Mouse (Mus musculus) kidney, embryonic 14.5 days (tissue): Measurements from ENCODE around the gene Ppil1. TPM values are rescaled to one million over a fixed set of nuclear protein-coding genes. Genes with fewer than 3 reads are reported as not detected.

Experiments used
- ATAC-seq: fragments of 200-750 bp; cut with Nextera tagmentation; 2 replicates; pipeline ENCODE4 v1.8.0; 2017; ENCODE audit warnings: moderate number of reproducible peaks, mild to moderate bottlenecking, moderate TSS enrichment, moderate library complexity; ENCODE audit not compliant: low FRiP score, low TSS enrichment
- H3K27ac ChIP-seq: fragments of 300-500 bp; sonication (generic); 2 replicates; pipeline ENCODE4 v1.5.1; 2014; ENCODE audit warnings: low read depth, mild to moderate bottlenecking, low read length, moderate library complexity, mixed read lengths
- H3K27me3 ChIP-seq: fragments of 300-500 bp; sonication (generic); 2 replicates; pipeline ENCODE4 v1.6.1; 2014; ENCODE audit warnings: mild to moderate bottlenecking, low read length; ENCODE audit not compliant: control insufficient read depth, insufficient read depth
- H3K36me3 ChIP-seq: fragments of 300-500 bp; sonication (generic); 2 replicates; pipeline ENCODE4 v1.6.1; 2014; ENCODE audit warnings: low read length, mixed read lengths; ENCODE audit not compliant: control insufficient read depth, insufficient read depth
- H3K4me1 ChIP-seq: fragments of 300-500 bp; sonication (generic); 2 replicates; pipeline ENCODE4 v1.6.1; 2014; ENCODE audit warnings: low read length, mixed read lengths; ENCODE audit not compliant: control insufficient read depth, insufficient read depth
- H3K4me2 ChIP-seq: fragments of 300-500 bp; sonication (generic); replicated peaks from 2 replicates; pipeline ENCODE4 v1.6.1; 2014; ENCODE audit warnings: low read depth, mild to moderate bottlenecking, low read length
- H3K4me3 ChIP-seq: fragments of 300-500 bp; sonication (generic); 2 replicates; pipeline ENCODE4 v1.5.1; 2014; ENCODE audit warnings: mild to moderate bottlenecking, low read length
- H3K9ac ChIP-seq: fragments of 300-500 bp; sonication (generic); 2 replicates; pipeline ENCODE4 v1.6.1; 2014; ENCODE audit warnings: low read depth, mild to moderate bottlenecking, low read length, moderate library complexity
- H3K9me3 ChIP-seq: fragments of 300-500 bp; sonication (generic); 2 replicates; pipeline ENCODE4 v1.6.1; 2016; ENCODE audit warnings: low read length; ENCODE audit not compliant: control insufficient read depth
- WGBS: fragments of 180-500 bp; shearing (Covaris S2); extraction: QIAGEN DNeasy Blood & Tissue Kit; methylation state at CpG from one replicate; pipeline ENCODE4 v1.1.7; 2014; 5-methylcytosine and 5-hydroxymethylcytosine counted together
- polyA plus RNA-seq: library from polyadenylated mRNA; unstranded; fragments of >200 nt; fragmentation: Nextera tagmentation; extraction: Ambion mirVana; gene quantifications from 2 replicates; pipeline ENCODE4 v1.2.1, GENCODE M21; 2014

Gene Ppil1
- polyA plus RNA-seq, 1 experiment from 2014 or later, result 169 TPM

GRCm38 (mm10) chr17:29293807-29294605 lies 30.0 kb upstream of the Ppil1 start:
- Histone ChIP-seq H3K9me3 (no peaks in the 10 kb centered on the region), H3K4me1 (peaks cover 37% of the 10 kb centered on the region), H3K36me3 (peaks cover 11% of the 10 kb centered on the region; the same call in 1 of the 2 replicates), H3K9ac (no peak overlapping the region), H3K27me3 (no peaks in the 10 kb centered on the region), H3K4me2 (no peak overlapping the region), H3K27ac (no peak overlapping the region), H3K4me3 (no peak overlapping the region)
- WGBS, result 73% methylated on average over 9 of the region's 9 CpGs
- peak; percentile 44; the same call in 1 of the 2 replicates for ATAC-seq

- no peak for ATAC-seq
- H3K4me2 ChIP-seq, result no peak overlapping the region
- no peaks in the 10 kb centered on the region for H3K9me3 ChIP-seq
- 87% methylated on average over 3 of the region's 3 CpGs for WGBS
- H3K27me3 ChIP-seq, result no peaks in the 10 kb centered on the region
- H3K4me3 ChIP-seq, result no peak overlapping the region
- no peak overlapping the region for H3K9ac ChIP-seq
- no peak overlapping the region for H3K27ac ChIP-seq
- H3K4me1 ChIP-seq, result peaks cover 37% of the 10 kb centered on the region
- H3K36me3 ChIP-seq, result peaks cover 4% of the 10 kb centered on the region; the same call in 1 of the 2 replicates
Observed at GRCm38 (mm10) chr17:29292996-29293395, 29.0 kb upstream of the Ppil1 start.

GRCm38 (mm10) chr17:29291793-29292192 lies 27.8 kb upstream of the Ppil1 start:
- 89% methylated on average over 7 of the region's 7 CpGs for WGBS
- H3K4me3 ChIP-seq, result no peak overlapping the region
- no peaks in the 10 kb centered on the region for H3K9me3 ChIP-seq
- no peak overlapping the region for H3K4me2 ChIP-seq
- no peaks in the 10 kb centered on the region for H3K27me3 ChIP-seq
- peaks cover 28% of the 10 kb centered on the region for H3K4me1 ChIP-seq
- ATAC-seq, result no peak
- no peak overlapping the region for H3K9ac ChIP-seq
- H3K36me3 ChIP-seq, result no peaks in the 10 kb centered on the region; the same call in 1 of the 2 replicates
- H3K27ac ChIP-seq, result no peak overlapping the region

- peaks cover 19% of the 10 kb centered on the region for H3K36me3 ChIP-seq
- no peak overlapping the region for H3K27ac ChIP-seq
Observed at GRCm38 (mm10) chr17:29282216-29282952, 18.4 kb upstream of the Ppil1 start.

GRCm38 (mm10) chr17:29281541-29281940 lies 17.6 kb upstream of the Ppil1 start:
- ATAC-seq, result no peak
- WGBS, result 91% methylated on average over 5 of the region's 5 CpGs
- Histone ChIP-seq H3K9ac (no peak overlapping the region), H3K4me3 (no peak overlapping the region), H3K27me3 (no peaks in the 10 kb centered on the region), H3K9me3 (no peaks in the 10 kb centered on the region), H3K4me1 (no peaks in the 10 kb centered on the region), H3K36me3 (peaks cover 19% of the 10 kb centered on the region), H3K4me2 (no peak overlapping the region), H3K27ac (no peak overlapping the region)

More at GRCm38 (mm10) chr17:29282216-29282952, 18.4 kb upstream of the Ppil1 start:
- H3K4me1 ChIP-seq, result no peaks in the 10 kb centered on the region
- no peaks in the 10 kb centered on the region for H3K9me3 ChIP-seq
- H3K9ac ChIP-seq, result no peak overlapping the region
- no peak overlapping the region for H3K4me2 ChIP-seq
- H3K4me3 ChIP-seq, result no peak overlapping the region
- no peak for ATAC-seq
- WGBS, result 84% methylated on average over 21 of the region's 21 CpGs
- H3K27me3 ChIP-seq, result no peaks in the 10 kb centered on the region

GRCm38 (mm10) chr17:29280422-29280821 lies 16.4 kb upstream of the Ppil1 start:
- H3K27ac ChIP-seq, result no peak overlapping the region
- no peak overlapping the region for H3K4me3 ChIP-seq
- H3K9me3 ChIP-seq, result no peaks in the 10 kb centered on the region
- H3K27me3 ChIP-seq, result no peaks in the 10 kb centered on the region
- H3K9ac ChIP-seq, result no peak overlapping the region
- peaks cover 19% of the 10 kb centered on the region for H3K36me3 ChIP-seq
- 93% methylated on average over 5 of the region's 5 CpGs for WGBS
- H3K4me1 ChIP-seq, result no peaks in the 10 kb centered on the region
- ATAC-seq, result no peak
- H3K4me2 ChIP-seq, result no peak overlapping the region

GRCm38 (mm10) chr17:29273889-29274288 lies 9.9 kb upstream of the Ppil1 start:
- Histone ChIP-seq H3K4me2 (no peak overlapping the region), H3K36me3 (0 out of 2 replicates have a peak, but pooled peaks cover under 1% of the 10 kb centered on the region), H3K27ac (no peak overlapping the region), H3K9me3 (no peaks in the 10 kb centered on the region), H3K4me3 (no peak overlapping the region), H3K9ac (no peak overlapping the region), H3K27me3 (no peaks in the 10 kb centered on the region), H3K4me1 (peaks cover 5% of the 10 kb centered on the region)
- WGBS, result 70% methylated on average over 11 of the region's 11 CpGs
- no peak for ATAC-seq

GRCm38 (mm10) chr17:29273156-29273555 lies 9.2 kb upstream of the Ppil1 start:
- Histone ChIP-seq H3K4me1 (peaks cover 6% of the 10 kb centered on the region), H3K9me3 (no peaks in the 10 kb centered on the region), H3K9ac (no peak overlapping the region), H3K27ac (no peak overlapping the region), H3K27me3 (no peaks in the 10 kb centered on the region), H3K36me3 (no peaks in the 10 kb centered on the region), H3K4me3 (no peak overlapping the region), H3K4me2 (no peak overlapping the region)
- ATAC-seq, result no peak
- WGBS, result 79% methylated on average over 7 of the region's 7 CpGs

- H3K4me3 ChIP-seq, result no peak overlapping the region
- H3K27me3 ChIP-seq, result no peaks in the 10 kb centered on the region
- H3K4me2 ChIP-seq, result no peak overlapping the region
- no peak overlapping the region for H3K9ac ChIP-seq
- no peaks in the 10 kb centered on the region for H3K9me3 ChIP-seq
- no peaks in the 10 kb centered on the region for H3K36me3 ChIP-seq
- peaks cover 11% of the 10 kb centered on the region for H3K4me1 ChIP-seq
- WGBS, result 88% methylated on average over 9 of the region's 9 CpGs
- ATAC-seq, result no peak
- H3K27ac ChIP-seq, result no peak overlapping the region
Observed at GRCm38 (mm10) chr17:29270148-29270698, 6.2 kb upstream of the Ppil1 start.
